Mouse (Mus musculus): ENCODE data around the gene Rusc1. TPM values are rescaled to one million over a fixed set of nuclear protein-coding genes. Genes with fewer than 3 reads are reported as not detected.

Rusc1 gene
- polyA plus RNA-seq, 1 experiment = 7.3 TPM

DNA sequence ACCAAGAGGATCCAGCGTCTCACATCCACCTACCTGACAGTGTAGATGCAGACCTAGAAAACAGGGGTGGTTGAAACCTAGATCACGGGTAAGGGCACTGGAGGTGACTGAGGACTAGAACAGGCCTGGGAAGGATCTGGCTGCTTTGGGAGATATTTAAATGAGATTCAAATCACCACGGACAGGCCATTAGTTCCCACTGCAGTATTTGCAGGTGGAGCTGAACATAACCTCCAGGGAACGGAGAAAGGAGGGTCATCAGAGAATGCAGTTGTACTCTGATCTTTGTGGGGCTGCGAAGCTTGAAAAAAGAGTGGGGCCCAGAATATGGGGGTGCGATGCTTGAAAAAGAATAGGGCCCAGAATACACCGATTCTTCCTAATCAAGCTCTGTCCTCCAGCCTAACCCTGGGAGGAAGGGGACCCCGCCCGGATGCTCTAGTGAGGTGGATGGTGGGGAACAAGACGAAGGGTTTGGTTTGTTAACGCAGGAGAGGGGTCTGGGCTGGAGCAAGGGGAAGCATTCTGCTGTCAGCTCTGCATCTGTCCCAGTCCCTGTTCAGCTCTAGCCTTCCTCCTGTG is 511 bp downstream of the Rusc1 start:
- H3K4me1 ChIP-seq (ENCODE audit: control insufficient read depth, insufficient read depth, low read length) = peaks cover 34% of the 10 kb centered on the region
- H3K4me3 ChIP-seq (ENCODE audit: control insufficient read depth, low read depth, low read length) = peak overlapping the region; percentile 47
- H3K27ac ChIP-seq (ENCODE audit: control insufficient read depth, insufficient read depth, low read depth, low read length) = no peak overlapping the region
- TF ChIP-seq POLR2A (IDR thresholded peaks at IDR 0.05; ENCODE audit: control insufficient read depth, low read depth, low read length) = no peak
- TF ChIP-seq CTCF (IDR thresholded peaks at IDR 0.05; ENCODE audit: control insufficient read depth, insufficient read depth, insufficient replicate concordance, low read depth, low read length) = no peak
- no peaks in the 10 kb centered on the region; the same call in 1 of the 2 replicates for H3K27me3 ChIP-seq (ENCODE audit: control insufficient read depth, insufficient read depth, low read length)
- H3K36me3 ChIP-seq (ENCODE audit: control insufficient read depth, insufficient read depth, low read length) = no peaks in the 10 kb centered on the region

DNA sequence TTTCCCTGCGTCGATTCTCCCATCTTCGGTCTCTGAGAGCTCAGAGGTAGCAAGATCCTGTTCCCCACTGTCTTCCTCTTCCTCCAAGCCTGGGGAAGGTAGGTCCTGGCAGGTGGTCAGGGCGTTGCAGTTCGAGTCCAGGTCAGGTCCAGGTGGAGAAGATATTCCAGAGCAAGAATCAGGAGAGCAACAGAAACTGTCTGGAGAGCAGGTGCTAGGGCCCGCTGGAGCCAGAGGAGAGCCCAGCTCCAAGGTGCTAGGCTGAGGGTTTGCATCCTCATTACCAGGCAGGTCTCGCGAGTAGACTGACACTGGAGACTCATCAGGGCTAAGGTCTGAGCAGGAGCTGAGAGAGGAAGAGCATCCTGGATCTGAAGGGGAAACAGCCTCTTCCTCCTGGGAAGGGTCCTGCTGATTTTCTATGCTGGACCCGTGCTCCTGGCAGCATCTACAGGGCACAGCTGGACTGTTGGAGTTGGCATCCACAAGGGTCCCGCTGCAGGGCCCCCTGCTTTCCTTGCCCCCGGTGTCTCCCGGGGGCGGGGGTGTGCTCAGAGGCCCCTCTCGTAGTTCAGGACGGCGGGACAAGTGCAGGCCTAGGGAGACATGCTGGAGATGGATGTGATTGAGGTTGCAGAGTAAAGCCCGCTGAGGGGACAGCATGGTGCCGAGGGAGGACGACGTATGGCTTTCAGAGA is 1.2 kb downstream of the Rusc1 start:
- TF ChIP-seq POLR2A (IDR thresholded peaks at IDR 0.05; ENCODE audit: control insufficient read depth, low read depth, low read length) = no peak
- TF ChIP-seq CTCF (IDR thresholded peaks at IDR 0.05; ENCODE audit: control insufficient read depth, insufficient read depth, insufficient replicate concordance, low read depth, low read length) = no peak
- H3K36me3 ChIP-seq (ENCODE audit: control insufficient read depth, insufficient read depth, low read length) = no peaks in the 10 kb centered on the region
- peak overlapping the region; percentile 85 for H3K4me3 ChIP-seq (ENCODE audit: control insufficient read depth, low read depth, low read length)
- peaks cover 35% of the 10 kb centered on the region for H3K4me1 ChIP-seq (ENCODE audit: control insufficient read depth, insufficient read depth, low read length)
- no peaks in the 10 kb centered on the region; the same call in 1 of the 2 replicates for H3K27me3 ChIP-seq (ENCODE audit: control insufficient read depth, insufficient read depth, low read length)
- H3K27ac ChIP-seq (ENCODE audit: control insufficient read depth, insufficient read depth, low read depth, low read length) = no peak overlapping the region

DNA sequence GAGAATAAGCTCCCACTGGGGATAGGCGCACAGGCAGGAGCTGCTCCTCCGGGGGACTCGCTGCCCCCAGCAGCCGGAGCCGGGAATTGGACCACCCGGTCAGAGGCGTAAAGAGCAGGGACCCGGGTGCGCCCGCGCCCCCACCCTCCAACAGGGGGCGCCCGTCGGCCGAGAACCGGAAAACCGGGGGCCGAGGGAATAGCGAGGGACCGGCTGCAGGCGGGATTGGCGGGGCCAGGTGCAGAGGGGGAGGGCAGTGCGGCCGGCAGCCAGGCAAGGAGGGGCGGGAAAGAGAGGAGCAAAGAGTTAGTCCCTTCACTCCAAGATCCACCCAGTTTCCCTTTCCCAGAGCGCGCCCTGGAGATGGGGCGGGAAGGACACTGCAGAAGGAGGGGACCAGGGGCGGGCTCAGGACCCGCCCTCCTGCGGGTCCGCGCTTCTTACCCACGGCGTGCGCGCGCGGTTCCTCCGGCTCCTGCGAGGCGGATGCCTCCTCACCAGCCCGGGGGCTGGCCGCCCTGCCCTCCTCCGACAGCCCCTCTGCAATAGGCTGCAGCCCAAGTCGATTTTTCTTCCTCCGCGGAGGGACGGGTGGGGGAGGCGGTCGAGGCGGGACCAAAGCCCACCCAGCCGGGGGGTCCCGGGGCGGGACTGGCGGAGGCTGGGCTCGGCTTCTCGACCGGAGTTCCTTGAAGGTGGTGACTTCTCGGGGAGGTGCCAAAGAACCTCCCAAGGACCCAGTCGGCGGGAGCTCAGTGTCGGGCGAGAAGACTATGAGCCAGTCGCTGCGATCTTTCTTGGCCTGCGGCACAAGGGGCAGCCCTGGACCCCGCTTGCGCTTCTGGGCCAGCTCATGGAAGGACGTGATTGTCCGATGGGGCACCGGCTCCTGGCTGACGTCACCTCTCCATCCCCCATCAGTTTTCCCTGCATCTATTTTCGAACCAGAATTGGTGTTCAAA is 2.1 kb downstream of the Rusc1 start:
- TF ChIP-seq POLR2A (IDR thresholded peaks at IDR 0.05; ENCODE audit: control insufficient read depth, low read depth, low read length) = no peak
- 0 out of 2 replicates have a peak, but pooled peaks have one; percentile 24 for TF ChIP-seq CTCF (IDR thresholded peaks at IDR 0.05; ENCODE audit: control insufficient read depth, insufficient read depth, insufficient replicate concordance, low read depth, low read length)
- Histone ChIP-seq H3K27ac (ENCODE audit: control insufficient read depth, insufficient read depth, low read depth, low read length) (no peak overlapping the region), H3K4me3 (ENCODE audit: control insufficient read depth, low read depth, low read length) (peak overlapping the region; percentile 85), H3K36me3 (ENCODE audit: control insufficient read depth, insufficient read depth, low read length) (no peaks in the 10 kb centered on the region), H3K27me3 (ENCODE audit: control insufficient read depth, insufficient read depth, low read length) (no peaks in the 10 kb centered on the region; the same call in 1 of the 2 replicates), H3K4me1 (ENCODE audit: control insufficient read depth, insufficient read depth, low read length) (peaks cover 37% of the 10 kb centered on the region)

DNA sequence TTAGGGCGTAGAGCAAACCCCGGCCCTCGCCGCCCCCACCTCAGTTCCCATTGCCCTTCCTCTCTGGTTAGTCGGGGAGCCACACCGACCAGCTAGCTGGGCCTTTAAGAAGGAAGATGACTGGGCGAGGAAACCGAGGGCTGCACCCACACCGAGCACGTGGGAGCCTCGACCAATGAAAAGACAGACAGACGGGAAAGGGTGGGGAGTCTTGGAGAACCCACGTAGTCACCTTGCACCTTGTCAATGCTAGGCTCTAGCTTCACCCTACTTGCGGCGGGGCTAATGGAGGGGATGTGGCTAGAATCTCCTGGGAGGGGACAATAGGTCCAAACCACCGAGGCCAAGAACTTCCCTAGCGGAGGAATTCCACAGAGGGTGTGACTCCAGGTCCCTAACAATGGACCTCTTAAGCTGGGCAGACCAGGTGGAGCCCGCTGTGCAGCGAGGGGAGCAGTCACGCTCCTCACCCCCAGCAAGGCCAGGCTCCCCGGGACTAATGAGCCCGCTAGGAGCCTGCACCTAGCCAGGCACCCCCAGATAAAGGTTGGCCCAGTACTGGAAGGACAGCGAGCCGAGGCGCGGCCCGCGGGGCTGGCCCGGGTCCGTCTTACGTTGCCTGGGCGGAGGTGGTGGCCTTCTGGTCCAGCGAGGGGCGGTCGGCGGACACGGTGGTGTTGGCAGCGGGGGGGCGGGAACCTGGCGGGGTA is 3.1 kb downstream of the Rusc1 start:
- Histone ChIP-seq H3K27ac (ENCODE audit: control insufficient read depth, insufficient read depth, low read depth, low read length) (no peak overlapping the region), H3K36me3 (ENCODE audit: control insufficient read depth, insufficient read depth, low read length) (no peaks in the 10 kb centered on the region), H3K4me3 (ENCODE audit: control insufficient read depth, low read depth, low read length) (peak overlapping the region; percentile 85), H3K4me1 (ENCODE audit: control insufficient read depth, insufficient read depth, low read length) (peaks cover 37% of the 10 kb centered on the region), H3K27me3 (ENCODE audit: control insufficient read depth, insufficient read depth, low read length) (no peaks in the 10 kb centered on the region; the same call in 1 of the 2 replicates)
- TF ChIP-seq POLR2A (IDR thresholded peaks at IDR 0.05; ENCODE audit: control insufficient read depth, low read depth, low read length) (peak; percentile 39; the same call in 1 of the 2 replicates), CTCF (IDR thresholded peaks at IDR 0.05; ENCODE audit: control insufficient read depth, insufficient read depth, insufficient replicate concordance, low read depth, low read length) (peak; percentile 7; the same call in 1 of the 2 replicates)

DNA sequence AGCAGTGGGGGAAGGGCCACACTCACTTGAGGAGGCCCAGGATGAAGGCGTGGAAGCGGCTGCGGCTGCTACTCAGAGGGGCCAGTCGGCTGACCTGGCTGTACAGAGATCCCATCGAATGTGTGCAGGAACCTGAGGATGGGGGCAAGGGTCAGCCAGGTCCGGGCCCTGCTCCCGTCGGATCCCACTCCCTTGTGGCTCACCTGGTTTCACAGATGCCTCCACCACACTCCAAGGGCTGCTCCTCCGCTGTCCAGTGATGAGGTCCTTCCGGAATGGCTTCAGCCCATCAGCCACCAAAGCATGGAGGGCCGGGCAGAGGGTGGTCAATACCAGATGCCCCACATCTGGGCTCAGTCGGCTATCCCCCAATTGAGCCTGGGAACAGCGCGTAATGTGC is 4.1 kb downstream of the Rusc1 start:
- Histone ChIP-seq H3K27ac (ENCODE audit: control insufficient read depth, insufficient read depth, low read depth, low read length) (no peak overlapping the region), H3K4me1 (ENCODE audit: control insufficient read depth, insufficient read depth, low read length) (peaks cover 37% of the 10 kb centered on the region), H3K4me3 (ENCODE audit: control insufficient read depth, low read depth, low read length) (peak overlapping the region; percentile 85), H3K36me3 (ENCODE audit: control insufficient read depth, insufficient read depth, low read length) (no peaks in the 10 kb centered on the region), H3K27me3 (ENCODE audit: control insufficient read depth, insufficient read depth, low read length) (no peaks in the 10 kb centered on the region; the same call in 1 of the 2 replicates)
- TF ChIP-seq POLR2A (IDR thresholded peaks at IDR 0.05; ENCODE audit: control insufficient read depth, low read depth, low read length) = no peak
- no peak for TF ChIP-seq CTCF (IDR thresholded peaks at IDR 0.05; ENCODE audit: control insufficient read depth, insufficient read depth, insufficient replicate concordance, low read depth, low read length)

DNA sequence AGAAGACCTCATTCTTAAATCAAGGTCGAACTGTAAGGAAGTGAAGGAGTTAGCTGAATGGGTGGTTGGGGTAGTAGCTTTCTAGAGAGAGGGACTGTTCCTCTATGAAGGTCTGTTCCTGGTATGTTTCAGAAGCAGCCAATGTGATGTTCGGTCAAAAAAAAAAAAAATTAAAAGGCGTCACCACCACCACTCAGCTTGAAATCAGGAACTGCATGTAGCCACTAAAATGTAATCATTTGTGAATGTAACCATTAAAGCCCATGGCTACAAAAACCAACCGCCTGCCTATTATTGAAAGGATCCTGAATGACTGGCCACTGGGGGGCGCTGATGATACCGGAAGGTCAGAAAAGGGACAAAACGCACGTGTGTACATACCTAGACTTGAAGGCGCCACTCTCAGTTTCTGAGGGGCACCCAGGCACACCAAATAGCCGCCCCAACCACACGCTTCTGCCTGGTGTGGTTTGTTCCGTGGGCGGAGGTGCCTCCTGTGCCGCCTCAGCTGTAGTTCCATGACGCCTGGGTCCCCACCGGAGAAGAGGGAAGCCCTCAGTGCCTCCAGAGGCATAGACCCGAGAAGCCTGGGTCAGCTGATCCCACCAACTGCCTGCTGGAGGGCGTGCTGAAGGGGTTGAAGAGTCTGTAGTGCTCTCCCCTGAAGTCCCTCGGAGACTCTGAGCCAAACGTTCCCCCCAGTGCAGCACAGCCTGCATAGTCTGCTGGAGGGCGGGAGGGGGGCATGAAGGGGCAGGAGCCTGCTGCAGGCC is 5.6 kb downstream of the Rusc1 start:
- TF ChIP-seq POLR2A (IDR thresholded peaks at IDR 0.05; ENCODE audit: control insufficient read depth, low read depth, low read length) (no peak), CTCF (IDR thresholded peaks at IDR 0.05; ENCODE audit: control insufficient read depth, insufficient read depth, insufficient replicate concordance, low read depth, low read length) (peak; percentile 64; the same call in 1 of the 2 replicates)
- Histone ChIP-seq H3K4me1 (ENCODE audit: control insufficient read depth, insufficient read depth, low read length) (peaks cover 31% of the 10 kb centered on the region), H3K27ac (ENCODE audit: control insufficient read depth, insufficient read depth, low read depth, low read length) (no peak overlapping the region), H3K36me3 (ENCODE audit: control insufficient read depth, insufficient read depth, low read length) (no peaks in the 10 kb centered on the region), H3K4me3 (ENCODE audit: control insufficient read depth, low read depth, low read length) (peak overlapping the region; percentile 70), H3K27me3 (ENCODE audit: control insufficient read depth, insufficient read depth, low read length) (no peaks in the 10 kb centered on the region; the same call in 1 of the 2 replicates)
